Mouse (Mus musculus): Measurements from ENCODE around the gene Neu3.

Neu3 gene

DNA sequence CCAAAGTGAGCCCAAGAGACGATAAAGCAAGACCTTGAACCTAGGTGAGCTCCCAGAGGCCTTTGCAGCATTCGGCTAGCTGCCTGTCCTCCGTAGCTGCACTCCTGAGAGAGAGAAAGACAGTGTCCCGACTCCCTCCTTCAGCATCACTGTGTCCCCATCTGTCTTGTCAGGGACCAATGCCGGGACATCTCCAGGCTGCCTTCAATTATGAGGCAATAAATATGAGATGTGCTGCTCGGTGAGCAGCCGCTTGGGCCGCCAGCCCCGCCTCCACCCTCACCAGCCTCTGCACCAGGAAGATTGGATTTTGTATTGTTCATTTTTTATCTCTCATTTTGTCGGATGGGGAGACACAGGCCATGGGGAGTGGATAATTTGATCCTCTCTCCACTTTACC, 37.4 kb downstream of the Neu3 start:
- no peak for DNase-seq

DNA sequence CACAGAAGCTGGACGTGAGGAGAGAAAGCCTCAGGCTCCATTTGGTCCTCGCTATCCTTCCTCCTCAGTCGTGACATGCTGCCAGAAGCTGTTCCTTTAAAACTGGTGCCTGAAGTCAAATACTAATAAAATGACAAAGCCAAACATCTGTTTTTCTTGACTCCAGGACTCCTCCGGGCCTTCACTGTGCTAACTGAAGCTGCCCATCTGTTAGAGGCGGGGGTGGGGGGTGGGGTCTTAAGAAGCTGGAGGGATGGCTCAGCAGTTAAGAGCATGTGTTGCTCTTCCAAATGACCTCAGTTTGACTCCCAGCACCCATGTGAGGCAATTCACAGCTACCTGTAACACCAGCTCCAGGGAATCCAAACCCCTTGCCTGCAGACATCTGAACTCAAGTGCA, 39.7 kb downstream of the Neu3 start:
- no peak for DNase-seq

DNA sequence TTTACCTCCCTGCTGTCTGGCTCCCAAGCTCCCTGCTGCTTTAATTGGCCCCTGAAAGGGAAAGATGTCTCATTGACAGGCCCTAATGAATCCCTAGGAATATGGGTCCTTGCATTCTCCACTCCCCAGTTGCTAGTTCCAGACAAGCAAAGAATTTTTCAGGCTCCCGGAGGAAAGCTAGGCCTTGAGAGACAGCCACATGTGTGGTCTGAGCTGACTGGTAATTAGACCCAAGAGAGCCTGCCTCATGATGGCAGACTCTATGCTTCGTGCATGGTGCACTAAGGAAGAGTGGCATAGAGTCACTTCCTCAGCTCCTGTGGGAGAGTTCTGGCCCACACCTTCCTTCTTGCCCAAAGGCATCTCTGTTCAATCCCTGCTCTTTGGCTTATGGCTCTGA, 40.3 kb downstream of the Neu3 start:
- DNase-seq = no peak

DNA sequence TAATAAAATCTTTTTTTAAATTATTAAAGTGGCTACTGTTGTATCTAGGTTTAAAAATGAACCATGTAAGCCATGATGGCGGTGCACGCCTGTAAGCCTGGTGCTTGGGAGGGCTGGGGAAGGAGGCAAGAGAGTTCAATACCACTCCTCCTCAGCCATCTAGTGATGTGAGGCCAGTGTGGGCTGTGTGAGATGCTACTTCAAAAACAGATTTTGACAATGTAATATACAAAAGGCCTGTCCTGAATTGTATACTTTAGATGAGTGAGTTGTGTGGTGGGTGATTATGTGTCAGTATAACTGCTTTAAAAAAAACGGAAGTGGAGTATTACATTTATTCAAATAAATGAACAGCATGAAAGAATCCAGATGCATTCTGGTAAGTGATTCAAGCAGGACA, 41.4 kb downstream of the Neu3 start:
- DNase-seq = no peak

GRCm38 (mm10) chr7:99785553-99785952, 42.7 kb downstream of the Neu3 start:
- no peak for DNase-seq

DNA sequence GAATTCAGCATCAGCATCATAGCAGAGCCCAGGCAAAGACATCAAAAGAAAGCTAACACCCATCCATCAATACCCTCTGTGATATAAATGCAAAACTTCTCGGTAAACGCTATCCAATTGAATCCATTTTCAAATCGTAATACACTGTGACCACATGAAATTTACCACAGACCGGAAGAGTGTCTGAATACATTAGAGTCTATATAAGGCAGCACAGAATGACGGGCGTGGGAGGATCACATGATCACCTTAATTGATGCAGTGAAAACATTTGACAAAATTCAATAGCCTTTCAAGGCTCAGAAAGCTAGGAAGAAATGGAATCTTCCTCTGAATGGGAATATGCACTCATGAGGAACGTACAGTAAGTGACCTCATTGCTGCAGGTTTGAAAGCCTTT, 44.8 kb downstream of the Neu3 start:
- no peak for DNase-seq

- no peak for DNase-seq
Observed at GRCm38 (mm10) chr7:99781916-99782315, 46.3 kb downstream of the Neu3 start.

DNA sequence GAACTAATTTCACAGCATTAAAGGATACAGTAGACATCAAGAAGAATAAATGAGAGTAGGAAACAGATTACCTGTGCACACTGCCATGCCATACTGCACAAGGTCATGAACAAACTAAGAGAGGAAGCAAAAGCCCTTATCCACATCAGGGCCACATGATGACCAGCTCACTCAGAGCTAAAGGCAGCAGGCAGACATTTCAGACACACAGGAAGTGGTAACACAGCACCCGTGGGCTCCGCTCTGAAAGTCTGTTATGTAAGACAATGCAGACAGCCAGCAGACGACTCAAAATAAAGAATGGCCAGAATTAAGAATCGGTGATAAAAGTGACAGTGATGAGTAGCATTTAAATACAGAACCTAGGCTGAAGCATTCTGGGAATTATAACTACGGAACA, 46.8 kb downstream of the Neu3 start:
- no peak for DNase-seq

GRCm38 (mm10) chr7:99763207-99763606, 65.0 kb downstream of the Neu3 start, which contains the start of gene Olfr521:
Olfr521 (plus strand) TSS chr7:99763507.
- DNase-seq = no peak

All from kidney, adult 9 months (tissue).